Mouse (Mus musculus): ENCODE data around the gene Irf4. TPM values are rescaled to one million over a fixed set of nuclear protein-coding genes. Genes with fewer than 3 reads are reported as not detected.

Gene Irf4
- polyA plus RNA-seq (2011; ENCODE audit: insufficient read depth, insufficient read length, low read depth, missing spikeins) = not detected in 2 replicates

DNA sequence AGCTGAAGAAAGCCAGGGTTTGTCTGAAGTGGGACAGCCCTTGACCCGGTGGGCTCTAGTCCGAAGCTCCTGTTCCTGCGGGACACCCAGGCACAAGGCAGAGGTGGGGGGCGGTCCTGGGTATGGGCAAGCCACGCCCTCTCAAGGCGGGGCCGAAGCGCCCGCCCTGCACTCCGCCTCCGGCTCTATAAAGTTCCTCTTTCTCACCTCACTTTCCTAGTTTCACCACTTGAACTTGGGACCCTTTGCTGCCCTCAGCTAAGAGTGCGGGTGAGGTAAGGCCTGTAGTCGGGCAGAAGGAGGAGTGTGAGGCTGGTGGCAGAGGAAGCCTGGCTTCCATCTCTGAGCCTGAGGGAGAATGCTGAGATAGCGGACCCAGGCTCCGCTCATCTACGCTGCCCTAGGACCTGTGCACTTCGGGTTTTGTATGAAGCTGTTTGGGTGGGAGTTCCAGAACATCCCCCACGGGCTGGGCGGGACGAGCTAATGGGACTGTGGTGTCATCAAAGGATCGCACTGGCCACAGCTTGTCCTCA is at the start of gene Irf4:
Gene Irf4, plus strand, starts transcription at position 206 of the 536 bp plus-strand sequence.
- no peaks in the 10 kb centered on the region for H3K36me3 ChIP-seq (ENCODE audit: control insufficient read depth, insufficient read depth, low read length, poor library complexity, severe bottlenecking)

DNA sequence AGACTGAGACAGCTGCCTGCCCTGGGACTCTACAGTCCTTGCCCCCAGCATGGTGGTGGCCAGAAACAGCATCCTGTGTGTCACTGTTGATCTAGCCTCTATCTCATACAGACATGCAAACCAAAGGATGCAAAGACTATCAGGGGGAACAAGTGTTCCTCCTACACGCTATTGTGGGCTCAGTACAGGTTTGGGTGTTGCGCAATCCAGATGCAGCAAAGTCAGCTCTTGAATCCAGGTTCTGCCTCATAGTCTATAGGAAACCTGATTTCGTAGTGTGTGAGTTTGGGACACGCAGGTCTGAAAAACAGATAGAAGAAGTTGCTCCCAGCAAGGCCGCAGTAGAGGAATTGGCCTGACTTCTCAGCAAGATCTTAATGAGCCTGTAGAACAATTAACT is 46.3 kb upstream of the Irf4 start:
- Histone ChIP-seq H3K9me3 (replicated peaks; ENCODE audit: control insufficient read depth, insufficient read depth, low read length, poor library complexity, severe bottlenecking) (no peaks in the 10 kb centered on the region), H3K4me1 (ENCODE audit: control insufficient read depth, insufficient read depth, low read length) (no peaks in the 10 kb centered on the region), H3K9ac (ENCODE audit: low read depth, poor library complexity, severe bottlenecking) (no peak overlapping the region)

More for the DNA sequence above, at the start of gene Irf4:
- no peaks in the 10 kb centered on the region for H3K4me1 ChIP-seq (ENCODE audit: control insufficient read depth, insufficient read depth, low read length)
- peak within 1 kb of the TSS; percentile 38 for H3K4me3 ChIP-seq (ENCODE audit: low read depth, low read length)
- H3K9ac ChIP-seq (ENCODE audit: low read depth, poor library complexity, severe bottlenecking) = no peak within 1 kb of the TSS
- H3K27ac ChIP-seq (ENCODE audit: insufficient read depth, low read length) = no peak within 1 kb of the TSS
- H3K27me3 ChIP-seq (ENCODE audit: control insufficient read depth, insufficient read depth, low read length, poor library complexity, severe bottlenecking) = peaks cover 4% of the 10 kb centered on the region; the same call in 1 of the 2 replicates
- H3K9me3 ChIP-seq (replicated peaks; ENCODE audit: control insufficient read depth, insufficient read depth, low read length, poor library complexity, severe bottlenecking) = no peaks in the 10 kb centered on the region
- TF ChIP-seq EP300 (IDR thresholded peaks at IDR 0.05; ENCODE audit: insufficient read depth, low read depth, low read length) = no peak
- no peak for TF ChIP-seq POLR2A (IDR thresholded peaks at IDR 0.05; ENCODE audit: insufficient read depth, low read length)
- no peak for TF ChIP-seq CTCF (IDR thresholded peaks at IDR 0.05; ENCODE audit: low read depth, low read length)

DNA sequence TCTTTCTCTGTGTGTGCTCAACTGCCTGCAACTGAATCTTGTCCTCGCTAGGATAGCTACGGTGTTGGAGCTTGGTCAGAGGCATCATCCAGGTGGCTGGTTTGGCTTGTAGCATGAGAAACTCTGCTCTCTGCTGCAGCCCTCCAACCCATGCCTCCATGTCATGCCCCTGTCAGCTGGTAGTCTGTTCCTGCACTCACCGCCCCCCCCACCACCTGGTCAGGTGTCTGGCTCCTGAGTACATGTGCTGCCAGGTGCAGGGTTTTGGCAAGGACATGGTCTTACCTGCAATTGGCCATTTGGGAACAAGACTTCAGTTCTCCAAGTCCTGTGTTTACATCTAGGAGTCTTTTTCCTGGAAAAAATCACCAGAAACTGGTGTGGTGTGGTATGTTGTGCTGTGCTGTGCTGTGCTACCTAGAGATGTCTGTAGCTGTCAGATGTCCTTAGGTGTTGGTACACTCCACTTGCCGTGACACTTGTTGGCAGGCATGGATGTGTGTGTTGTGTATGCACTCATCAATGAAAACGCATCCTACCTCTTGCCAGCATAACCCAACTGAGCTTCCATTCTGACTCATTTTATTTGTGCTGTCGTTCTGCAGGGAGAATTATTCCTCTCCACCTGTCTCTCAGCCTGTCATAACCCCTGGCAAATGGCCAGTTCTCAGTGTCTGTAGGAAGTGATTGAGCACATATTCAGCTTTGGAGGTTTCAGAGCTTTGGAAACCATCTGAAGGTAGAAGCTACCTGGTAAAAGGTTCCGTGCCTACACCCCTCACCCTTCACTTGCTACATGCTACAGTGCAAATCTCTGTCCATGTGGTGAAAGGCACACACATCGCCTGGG is 44.6 kb upstream of the Irf4 start:
- Histone ChIP-seq H3K4me3 (ENCODE audit: low read depth, low read length) (no peak overlapping the region), H3K27ac (ENCODE audit: insufficient read depth, low read length) (no peak overlapping the region), H3K9ac (ENCODE audit: low read depth, poor library complexity, severe bottlenecking) (no peak overlapping the region), H3K27me3 (ENCODE audit: control insufficient read depth, insufficient read depth, low read length, poor library complexity, severe bottlenecking) (no peaks in the 10 kb centered on the region), H3K36me3 (ENCODE audit: control insufficient read depth, insufficient read depth, low read length, poor library complexity, severe bottlenecking) (no peaks in the 10 kb centered on the region), H3K9me3 (replicated peaks; ENCODE audit: control insufficient read depth, insufficient read depth, low read length, poor library complexity, severe bottlenecking) (no peaks in the 10 kb centered on the region), H3K4me1 (ENCODE audit: control insufficient read depth, insufficient read depth, low read length) (no peaks in the 10 kb centered on the region)
- TF ChIP-seq CTCF (IDR thresholded peaks at IDR 0.05; ENCODE audit: low read depth, low read length) (no peak), POLR2A (IDR thresholded peaks at IDR 0.05; ENCODE audit: insufficient read depth, low read length) (no peak), EP300 (IDR thresholded peaks at IDR 0.05; ENCODE audit: insufficient read depth, low read depth, low read length) (no peak)

More for the DNA sequence above, 46.3 kb upstream of the Irf4 start:
- Histone ChIP-seq H3K36me3 (ENCODE audit: control insufficient read depth, insufficient read depth, low read length, poor library complexity, severe bottlenecking) (no peaks in the 10 kb centered on the region), H3K4me3 (ENCODE audit: low read depth, low read length) (no peak overlapping the region), H3K27ac (ENCODE audit: insufficient read depth, low read length) (no peak overlapping the region), H3K27me3 (ENCODE audit: control insufficient read depth, insufficient read depth, low read length, poor library complexity, severe bottlenecking) (no peaks in the 10 kb centered on the region)
- TF ChIP-seq EP300 (IDR thresholded peaks at IDR 0.05; ENCODE audit: insufficient read depth, low read depth, low read length) (no peak), CTCF (IDR thresholded peaks at IDR 0.05; ENCODE audit: low read depth, low read length) (no peak), POLR2A (IDR thresholded peaks at IDR 0.05; ENCODE audit: insufficient read depth, low read length) (no peak)

DNA sequence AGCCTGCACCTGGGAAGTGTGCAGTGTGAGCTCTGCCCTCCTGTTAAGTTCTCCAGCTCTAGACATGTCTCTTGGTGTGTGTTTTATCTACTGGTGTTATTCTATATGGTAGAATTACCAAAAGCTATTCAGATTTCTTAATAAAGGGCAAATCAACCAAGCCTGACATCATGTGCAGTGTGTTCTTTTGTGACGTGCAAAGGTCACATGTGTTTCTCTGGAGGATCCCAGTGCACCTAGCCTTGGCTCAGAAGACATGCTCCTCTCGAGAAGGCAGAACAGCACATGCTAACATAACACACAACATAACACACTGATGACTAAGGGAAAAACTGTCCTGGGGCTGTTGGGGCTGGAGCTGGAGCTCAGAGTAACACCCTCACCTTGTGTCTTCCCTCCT is 38.0 kb upstream of the Irf4 start:
- no peaks in the 10 kb centered on the region for H3K9me3 ChIP-seq (replicated peaks; ENCODE audit: control insufficient read depth, insufficient read depth, low read length, poor library complexity, severe bottlenecking)
- H3K4me1 ChIP-seq (ENCODE audit: control insufficient read depth, insufficient read depth, low read length) = no peaks in the 10 kb centered on the region
- H3K27me3 ChIP-seq (ENCODE audit: control insufficient read depth, insufficient read depth, low read length, poor library complexity, severe bottlenecking) = no peaks in the 10 kb centered on the region
- no peaks in the 10 kb centered on the region for H3K36me3 ChIP-seq (ENCODE audit: control insufficient read depth, insufficient read depth, low read length, poor library complexity, severe bottlenecking)
- TF ChIP-seq EP300 (IDR thresholded peaks at IDR 0.05; ENCODE audit: insufficient read depth, low read depth, low read length) (no peak), POLR2A (IDR thresholded peaks at IDR 0.05; ENCODE audit: insufficient read depth, low read length) (no peak), CTCF (IDR thresholded peaks at IDR 0.05; ENCODE audit: low read depth, low read length) (no peak)
- H3K4me3 ChIP-seq (ENCODE audit: low read depth, low read length) = no peak overlapping the region
- no peak overlapping the region for H3K9ac ChIP-seq (ENCODE audit: low read depth, poor library complexity, severe bottlenecking)
- H3K27ac ChIP-seq (ENCODE audit: insufficient read depth, low read length) = no peak overlapping the region

DNA sequence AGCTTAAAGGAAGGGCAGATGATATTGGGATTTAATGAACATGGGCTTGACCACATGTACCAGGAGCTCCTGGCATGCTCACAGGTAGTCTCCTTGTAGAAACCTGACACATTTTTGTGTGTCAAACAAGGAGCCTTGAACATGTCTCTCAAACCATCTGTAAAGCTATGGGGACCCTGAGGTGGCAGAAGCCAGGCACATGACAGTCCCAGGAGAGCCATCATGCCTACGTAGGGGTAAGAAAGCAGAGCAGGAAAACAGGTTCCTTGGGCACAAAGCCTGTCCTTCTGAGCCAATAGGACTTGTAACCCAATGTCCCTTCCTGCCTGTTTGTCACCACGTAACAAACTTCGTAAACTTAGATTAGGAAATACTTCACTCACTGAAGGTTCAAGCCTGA is 37.3 kb upstream of the Irf4 start:
- Histone ChIP-seq H3K27ac (ENCODE audit: insufficient read depth, low read length) (no peak overlapping the region), H3K4me1 (ENCODE audit: control insufficient read depth, insufficient read depth, low read length) (no peaks in the 10 kb centered on the region), H3K4me3 (ENCODE audit: low read depth, low read length) (no peak overlapping the region), H3K36me3 (ENCODE audit: control insufficient read depth, insufficient read depth, low read length, poor library complexity, severe bottlenecking) (no peaks in the 10 kb centered on the region), H3K9ac (ENCODE audit: low read depth, poor library complexity, severe bottlenecking) (no peak overlapping the region), H3K9me3 (replicated peaks; ENCODE audit: control insufficient read depth, insufficient read depth, low read length, poor library complexity, severe bottlenecking) (no peaks in the 10 kb centered on the region), H3K27me3 (ENCODE audit: control insufficient read depth, insufficient read depth, low read length, poor library complexity, severe bottlenecking) (no peaks in the 10 kb centered on the region)
- TF ChIP-seq POLR2A (IDR thresholded peaks at IDR 0.05; ENCODE audit: insufficient read depth, low read length) = no peak
- TF ChIP-seq EP300 (IDR thresholded peaks at IDR 0.05; ENCODE audit: insufficient read depth, low read depth, low read length) = no peak
- TF ChIP-seq CTCF (IDR thresholded peaks at IDR 0.05; ENCODE audit: low read depth, low read length) = no peak

DNA sequence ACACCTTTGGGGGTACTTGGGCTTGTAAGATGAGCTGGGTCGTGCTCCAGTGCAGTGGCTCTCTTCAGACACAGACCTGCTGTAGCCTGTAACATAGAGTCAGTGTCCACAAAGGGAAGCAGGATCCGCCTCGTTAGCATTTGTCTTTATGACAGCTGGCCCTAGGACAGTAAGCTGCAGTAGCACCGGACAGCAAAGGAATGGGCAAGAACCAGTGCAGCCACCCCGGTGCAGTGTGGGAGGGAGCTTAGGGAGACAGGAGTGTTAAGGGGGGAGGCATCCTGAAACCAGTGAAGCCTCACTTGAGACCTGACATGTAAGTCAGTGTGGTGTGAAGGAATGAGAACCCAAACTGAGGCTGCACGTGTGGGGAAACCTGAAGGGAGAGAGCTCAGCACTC is 36.7 kb upstream of the Irf4 start:
- Histone ChIP-seq H3K4me3 (ENCODE audit: low read depth, low read length) (no peak overlapping the region), H3K9ac (ENCODE audit: low read depth, poor library complexity, severe bottlenecking) (no peak overlapping the region), H3K4me1 (ENCODE audit: control insufficient read depth, insufficient read depth, low read length) (no peaks in the 10 kb centered on the region), H3K9me3 (replicated peaks; ENCODE audit: control insufficient read depth, insufficient read depth, low read length, poor library complexity, severe bottlenecking) (no peaks in the 10 kb centered on the region), H3K27ac (ENCODE audit: insufficient read depth, low read length) (no peak overlapping the region), H3K36me3 (ENCODE audit: control insufficient read depth, insufficient read depth, low read length, poor library complexity, severe bottlenecking) (no peaks in the 10 kb centered on the region), H3K27me3 (ENCODE audit: control insufficient read depth, insufficient read depth, low read length, poor library complexity, severe bottlenecking) (no peaks in the 10 kb centered on the region)
- TF ChIP-seq POLR2A (IDR thresholded peaks at IDR 0.05; ENCODE audit: insufficient read depth, low read length) (no peak), CTCF (IDR thresholded peaks at IDR 0.05; ENCODE audit: low read depth, low read length) (no peak), EP300 (IDR thresholded peaks at IDR 0.05; ENCODE audit: insufficient read depth, low read depth, low read length) (no peak)

Data from ES-Bruce4 (cell line).